Mouse (Mus musculus): ENCODE data around the gene Gm6096.

The Gm6096 gene

GRCm38 (mm10) chr7:34234610-34235561 lies 16.0 kb upstream of the Gm6096 start:
- DNase-seq (ENCODE audit: low read depth, low spot score): no peak

GRCm38 (mm10) chr7:34235602-34236001 lies 15.2 kb upstream of the Gm6096 start:
- no peak for DNase-seq (ENCODE audit: low read depth, low spot score)

- no peak for DNase-seq (ENCODE audit: low read depth, low spot score)
Measured at GRCm38 (mm10) chr7:34238086-34238485, 12.8 kb upstream of the Gm6096 start.

GRCm38 (mm10) chr7:34242176-34242575 lies 8.7 kb upstream of the Gm6096 start:
- DNase-seq (ENCODE audit: low read depth, low spot score): no peak

GRCm38 (mm10) chr7:34246870-34247499 lies 3.9 kb upstream of the Gm6096 start:
- DNase-seq (ENCODE audit: low read depth, low spot score): no peak

- DNase-seq (ENCODE audit: low read depth, low spot score): no peak
Measured at GRCm38 (mm10) chr7:34252030-34252429, 1.2 kb downstream of the Gm6096 start.

GRCm38 (mm10) chr7:34255137-34255536 lies 4.3 kb downstream of the Gm6096 start:
- DNase-seq (ENCODE audit: low read depth, low spot score): no peak

GRCm38 (mm10) chr7:34255916-34256315 lies 5.1 kb downstream of the Gm6096 start:
- DNase-seq (ENCODE audit: low read depth, low spot score): no peak

- DNase-seq (ENCODE audit: low read depth, low spot score): no peak
Measured at GRCm38 (mm10) chr7:34257279-34257678, 6.4 kb downstream of the Gm6096 start.

GRCm38 (mm10) chr7:34258407-34258806 lies 7.6 kb downstream of the Gm6096 start:
- DNase-seq (ENCODE audit: low read depth, low spot score): no peak

GRCm38 (mm10) chr7:34263437-34263836 lies 12.6 kb downstream of the Gm6096 start:
- no peak for DNase-seq (ENCODE audit: low read depth, low spot score)

- peak; percentile 65 for DNase-seq (ENCODE audit: low read depth, low spot score)
Measured at GRCm38 (mm10) chr7:34265876-34266346, 15.1 kb downstream of the Gm6096 start.

- DNase-seq (ENCODE audit: low read depth, low spot score): peak; percentile 51
Measured at GRCm38 (mm10) chr7:34266421-34266820, 15.6 kb downstream of the Gm6096 start.

- no peak for DNase-seq (ENCODE audit: low read depth, low spot score)
Measured at GRCm38 (mm10) chr7:34268463-34268862, 17.6 kb downstream of the Gm6096 start.

GRCm38 (mm10) chr7:34272465-34272864 lies 21.6 kb downstream of the Gm6096 start:
- DNase-seq (ENCODE audit: low read depth, low spot score): no peak

- no peak for DNase-seq (ENCODE audit: low read depth, low spot score)
Measured at GRCm38 (mm10) chr7:34276066-34276465, 25.2 kb downstream of the Gm6096 start.

GRCm38 (mm10) chr7:34277656-34278055 lies 26.8 kb downstream of the Gm6096 start:
- DNase-seq (ENCODE audit: low read depth, low spot score): no peak

GRCm38 (mm10) chr7:34290450-34291151 lies 39.8 kb downstream of the Gm6096 start:
- DNase-seq (ENCODE audit: low read depth, low spot score): no peak

- no peak for DNase-seq (ENCODE audit: low read depth, low spot score)
Measured at GRCm38 (mm10) chr7:34291265-34291664, 40.4 kb downstream of the Gm6096 start.

GRCm38 (mm10) chr7:34292633-34293032 lies 41.8 kb downstream of the Gm6096 start:
- no peak for DNase-seq (ENCODE audit: low read depth, low spot score)

- no peak for DNase-seq (ENCODE audit: low read depth, low spot score)
Measured at GRCm38 (mm10) chr7:34296124-34296523, 45.3 kb downstream of the Gm6096 start.

- DNase-seq (ENCODE audit: low read depth, low spot score): no peak
Measured at GRCm38 (mm10) chr7:34298818-34299217, 48.0 kb downstream of the Gm6096 start.
